Mouse (Mus musculus): ENCODE data around the gene Igdcc4.

Gene Igdcc4

DNA sequence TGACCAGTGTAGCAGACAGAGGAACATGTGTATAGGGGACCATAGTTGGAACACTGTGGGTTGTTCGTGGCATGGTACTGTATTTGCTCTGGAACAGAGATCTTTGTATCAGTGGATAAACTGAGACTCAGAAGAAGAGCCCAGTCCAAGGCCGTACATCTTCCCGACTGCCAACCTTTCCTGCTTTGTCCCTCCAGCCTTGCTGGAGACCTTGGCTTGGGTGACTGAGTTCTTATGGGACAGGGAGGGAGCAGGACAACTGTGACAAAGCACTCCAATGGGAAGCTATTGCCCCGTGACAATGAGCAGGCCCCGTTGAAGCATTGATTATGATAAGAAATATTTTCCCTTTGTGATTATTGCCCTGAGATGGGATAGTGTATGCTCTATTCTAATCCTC lies 10.4 kb downstream of the Igdcc4 start:
- no peak for DNase-seq (ENCODE audit: low read depth)

GRCm38 (mm10) chr9:65113694-65114093 lies 12.4 kb downstream of the Igdcc4 start:
- DNase-seq (ENCODE audit: low read depth) = no peak

GRCm38 (mm10) chr9:65115891-65116290 lies 14.6 kb downstream of the Igdcc4 start:
- no peak for DNase-seq (ENCODE audit: low read depth)

- peak; percentile 10 for DNase-seq (ENCODE audit: low read depth)
Measured at GRCm38 (mm10) chr9:65117516-65117915, 16.2 kb downstream of the Igdcc4 start.

GRCm38 (mm10) chr9:65120935-65121334 lies 19.6 kb downstream of the Igdcc4 start:
- DNase-seq (ENCODE audit: low read depth) = peak; percentile 80

GRCm38 (mm10) chr9:65122545-65122944 lies 21.3 kb downstream of the Igdcc4 start:
- no peak for DNase-seq (ENCODE audit: low read depth)

DNA sequence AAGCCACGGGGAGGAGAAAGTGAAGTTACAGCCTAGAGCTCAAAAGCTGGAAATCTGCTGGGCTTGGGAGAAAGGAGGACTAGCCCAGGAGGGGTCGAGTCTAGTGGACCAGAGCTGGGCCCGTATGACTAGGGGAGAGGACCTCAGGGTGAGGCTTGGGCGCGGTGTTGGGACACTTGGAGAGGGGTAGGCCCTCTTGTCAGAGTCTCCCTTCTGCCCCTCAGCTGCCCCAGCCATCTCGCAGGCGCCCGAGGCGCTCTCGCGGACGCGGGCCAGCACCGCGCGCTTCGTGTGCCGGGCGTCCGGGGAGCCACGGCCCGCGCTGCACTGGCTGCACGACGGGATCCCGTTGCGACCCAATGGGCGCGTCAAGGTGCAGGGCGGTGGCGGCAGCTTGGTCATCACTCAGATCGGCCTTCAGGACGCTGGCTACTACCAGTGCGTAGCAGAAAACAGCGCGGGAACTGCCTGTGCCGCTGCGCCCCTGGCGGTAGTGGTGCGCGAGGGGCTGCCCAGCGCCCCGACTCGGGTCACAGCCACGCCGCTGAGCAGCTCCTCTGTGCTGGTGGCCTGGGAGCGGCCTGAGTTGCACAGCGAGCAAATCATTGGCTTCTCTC lies 22.4 kb downstream of the Igdcc4 start:
- DNase-seq (ENCODE audit: low read depth) = no peak

GRCm38 (mm10) chr9:65128123-65128815 lies 27.0 kb downstream of the Igdcc4 start:
- no peak for DNase-seq (ENCODE audit: low read depth)

- DNase-seq (ENCODE audit: low read depth) = peak; percentile 84
Measured at GRCm38 (mm10) chr9:65131717-65132116, 30.4 kb downstream of the Igdcc4 start.

DNA sequence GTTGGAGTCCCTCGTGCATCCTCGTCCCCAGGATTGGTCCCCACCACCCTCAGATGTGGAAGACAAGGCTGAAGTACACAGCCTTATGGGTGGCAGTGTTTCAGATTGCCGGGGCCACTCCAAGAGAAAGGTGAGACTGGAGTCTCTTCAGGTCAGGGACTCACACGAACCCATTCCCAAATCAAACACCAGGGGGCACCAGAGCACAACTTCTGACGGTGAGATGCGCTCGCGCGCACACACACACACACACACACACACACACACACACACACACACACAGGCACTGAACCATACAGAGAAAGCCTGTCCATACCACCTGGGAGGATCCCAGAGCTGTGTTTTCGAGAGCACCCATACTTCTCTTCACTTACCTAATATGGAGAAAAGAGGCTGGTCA lies 32.5 kb downstream of the Igdcc4 start:
- DNase-seq (ENCODE audit: low read depth) = peak; percentile 80

DNA sequence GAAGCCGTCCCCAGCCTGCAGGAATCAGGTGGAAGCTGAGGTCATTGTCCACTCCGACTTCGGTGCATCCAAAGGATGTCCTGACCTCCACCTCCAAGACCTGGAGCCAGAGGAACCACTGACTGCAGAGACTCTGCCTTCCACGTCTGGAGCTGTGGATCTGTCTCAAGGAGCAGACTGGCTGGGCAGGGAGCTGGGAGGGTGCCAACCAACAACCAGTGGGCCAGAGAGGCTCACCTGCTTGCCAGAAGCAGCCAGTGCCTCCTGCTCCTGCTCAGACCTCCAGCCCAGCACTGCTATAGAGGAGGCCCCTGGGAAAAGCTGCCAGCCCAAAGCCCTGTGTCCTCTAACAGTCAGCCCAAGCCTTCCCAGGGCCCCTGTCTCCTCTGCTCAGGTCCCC lies 33.8 kb downstream of the Igdcc4 start:
- no peak for DNase-seq (ENCODE audit: low read depth)

DNA sequence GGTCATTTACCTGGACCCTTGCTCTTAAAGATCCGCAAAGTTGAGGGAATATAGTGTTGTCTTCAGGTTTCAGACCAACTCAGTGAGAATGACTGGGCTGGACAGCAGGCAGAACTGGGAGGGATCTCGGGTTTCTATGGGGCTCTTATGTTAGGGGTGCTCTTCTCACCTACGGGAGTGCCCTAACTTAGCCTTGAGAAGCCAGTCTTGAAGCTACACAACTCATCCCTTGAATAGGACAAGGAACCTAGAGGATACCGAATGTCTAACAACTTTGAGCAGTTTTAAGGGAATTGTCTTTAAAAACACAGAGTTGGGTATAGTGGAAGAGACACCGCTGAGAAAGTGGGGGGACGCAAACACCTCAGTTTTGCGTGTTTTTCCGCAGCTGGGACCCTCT lies 39.2 kb downstream of the Igdcc4 start:
- DNase-seq (ENCODE audit: low read depth) = no peak

DNA sequence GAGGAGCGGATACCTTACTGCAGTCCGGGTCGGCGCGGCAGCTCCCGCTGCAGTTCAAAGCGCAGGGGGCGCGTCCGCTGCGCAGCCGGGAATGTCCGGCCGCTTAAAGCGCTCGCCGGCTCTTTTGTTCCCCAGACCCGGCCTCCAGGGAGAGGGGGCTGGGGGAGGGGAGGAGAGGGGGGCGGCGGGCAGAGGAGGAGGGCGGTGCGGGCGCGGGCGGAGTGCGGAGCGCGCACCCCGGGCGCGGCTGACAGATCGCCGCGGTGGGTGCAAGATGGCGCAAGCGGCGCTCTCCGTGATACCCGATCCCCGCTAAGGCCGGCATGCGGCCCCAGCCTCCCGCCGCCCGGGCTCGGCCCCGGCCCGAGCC lies 39.6 kb downstream of the Igdcc4 start, which contains the start of gene Igdcc3:
Gene Igdcc3 (plus strand): TSS at position 254 of the 370 bp plus-strand sequence.
- DNase-seq (ENCODE audit: low read depth) = no peak

- no peak for DNase-seq (ENCODE audit: low read depth)
Measured at GRCm38 (mm10) chr9:65141306-65141975, 40.2 kb downstream of the Igdcc4 start.

DNA sequence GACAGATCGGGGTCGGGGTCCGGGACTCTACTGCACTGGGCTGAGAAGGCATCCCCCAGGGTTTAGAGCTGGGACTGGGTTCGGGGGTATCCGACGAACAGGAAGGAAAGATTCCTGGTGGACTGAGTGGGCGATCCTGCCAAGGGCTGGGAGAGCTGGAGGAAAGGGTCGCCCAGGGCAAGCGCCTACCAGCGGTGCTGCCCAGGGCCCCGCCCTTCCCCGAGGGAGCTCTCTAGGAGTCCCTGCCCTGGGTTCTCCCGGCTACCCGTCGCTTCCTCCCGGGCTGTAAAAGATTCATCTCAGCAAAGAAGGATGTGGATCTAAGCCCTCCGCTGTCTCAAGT lies 40.7 kb downstream of the Igdcc4 start:
- DNase-seq (ENCODE audit: low read depth) = no peak

DNA sequence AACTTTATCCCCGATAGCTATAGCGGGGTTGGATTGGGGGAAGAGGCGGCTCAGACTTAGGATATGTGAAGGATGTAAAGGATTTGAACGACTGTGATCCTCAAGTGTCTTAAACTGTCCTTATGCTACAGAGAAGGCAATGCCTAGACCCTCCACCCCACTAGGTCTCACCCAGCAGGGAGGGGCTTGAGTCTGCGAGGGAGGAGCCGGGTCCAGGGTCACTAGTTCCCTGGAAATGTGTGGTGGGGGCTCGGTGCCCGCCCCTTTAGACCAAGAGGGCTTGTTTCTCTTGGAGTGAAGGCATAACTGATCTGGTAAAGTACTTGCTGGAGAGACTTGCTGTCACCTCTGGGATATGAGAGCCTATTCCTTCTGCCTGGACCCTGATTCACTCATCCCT lies 41.1 kb downstream of the Igdcc4 start:
- DNase-seq (ENCODE audit: low read depth) = no peak

DNA sequence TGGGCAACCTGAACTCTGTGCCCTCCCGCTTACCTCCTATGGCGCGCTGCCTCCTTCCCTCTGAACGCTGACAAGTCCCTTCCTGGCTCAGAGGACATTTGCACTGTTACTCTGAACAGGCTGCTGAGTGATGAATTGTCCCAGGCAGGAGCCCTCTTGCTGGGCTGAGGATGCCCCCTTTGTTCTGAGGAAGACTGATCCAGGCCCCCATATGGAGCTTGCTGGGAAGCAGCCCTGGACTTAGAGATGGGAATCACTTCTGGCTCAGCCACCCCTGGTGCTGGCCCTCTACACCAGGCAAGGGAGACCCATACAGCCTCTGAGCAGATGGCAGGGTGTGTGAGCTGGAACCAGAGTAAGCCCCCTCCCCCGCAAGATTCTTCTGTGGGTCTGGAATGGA lies 44.7 kb downstream of the Igdcc4 start:
- no peak for DNase-seq (ENCODE audit: low read depth)

GRCm38 (mm10) chr9:65148507-65148906 lies 47.2 kb downstream of the Igdcc4 start:
- DNase-seq (ENCODE audit: low read depth) = no peak

DNA sequence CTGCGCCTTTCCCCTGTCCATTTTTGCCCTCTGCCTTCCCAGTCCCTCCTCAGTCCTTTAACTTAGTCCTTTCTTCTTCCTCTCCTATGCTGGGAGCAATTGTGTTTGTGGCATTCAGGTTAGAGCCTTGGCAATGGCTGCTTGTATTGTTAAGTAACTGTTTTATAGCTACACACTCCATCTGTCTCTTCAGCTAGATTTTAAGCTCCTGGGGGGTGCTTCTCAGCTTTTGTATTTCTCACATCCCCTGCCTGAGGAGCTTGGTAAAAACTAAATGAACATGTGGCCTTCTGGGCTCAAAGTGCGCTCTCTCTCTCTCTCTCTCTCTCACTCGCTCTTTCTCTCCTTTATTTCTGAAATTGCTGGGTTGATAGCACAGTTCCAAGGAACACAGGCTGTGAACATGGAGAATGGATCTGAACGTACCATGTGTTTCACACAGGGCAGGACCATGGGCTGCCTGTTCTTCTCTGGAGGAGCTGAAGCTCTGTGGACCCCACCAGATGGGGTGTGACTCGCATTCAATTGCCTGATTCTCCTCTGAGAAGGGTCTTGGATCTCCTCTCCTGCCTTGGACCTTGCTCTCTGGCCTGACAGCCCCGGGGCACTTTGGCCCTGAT lies 51.5 kb downstream of the Igdcc4 start:
- no peak for DNase-seq (ENCODE audit: low read depth)

- no peak for DNase-seq (ENCODE audit: low read depth)
Measured at GRCm38 (mm10) chr9:65153331-65153711, 52.0 kb downstream of the Igdcc4 start.

- DNase-seq (ENCODE audit: low read depth) = no peak
Measured at GRCm38 (mm10) chr9:65154692-65155455, 53.6 kb downstream of the Igdcc4 start.

DNA sequence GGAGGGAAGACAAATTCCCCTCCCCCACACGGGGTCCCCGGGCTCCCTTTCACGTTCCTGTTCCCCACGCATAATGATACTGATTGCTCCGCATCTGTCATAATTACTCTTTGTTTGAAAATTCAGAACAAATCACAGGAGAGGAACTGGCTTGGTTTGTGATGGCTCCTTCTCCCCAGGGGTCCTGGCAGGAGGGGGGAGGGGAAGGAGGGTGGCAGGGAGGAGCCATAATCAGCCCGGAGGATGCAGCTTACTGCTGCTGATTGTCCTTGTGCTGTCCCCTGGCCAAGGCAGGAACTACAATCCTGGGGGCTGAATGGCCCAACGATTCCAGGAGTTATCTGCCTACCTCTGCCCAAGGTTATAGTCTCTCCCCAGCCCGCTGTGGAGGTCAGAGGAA lies 55.3 kb downstream of the Igdcc4 start:
- no peak for DNase-seq (ENCODE audit: low read depth)
